Mouse (Mus musculus) heart, embryonic 11.5 days (tissue): ENCODE measurements at regions not wholly inside any gene's neighbourhood (a gene's known extent, or its start where the extent isn't known, plus 50 kb on each side); places are given as distances from the start of the nearest gene placed in this dataset.
A peak's percentile ranks its signal among the peaks of the same experiment; 100 is the strongest.

Experiments used
- ATAC-seq: fragments of 200-750 bp; cut with Nextera tagmentation; replicated peaks from 2 replicates; pipeline ENCODE4 v1.8.0; 2017; ENCODE audit warnings: moderate library complexity; ENCODE audit not compliant: insufficient number of reproducible peaks, low FRiP score, low TSS enrichment
- H3K27ac ChIP-seq: fragments of 300-500 bp; sonication (generic); 2 replicates; pipeline ENCODE4 v1.5.1; 2014; ENCODE audit warnings: mild to moderate bottlenecking, low read depth, low read length
- H3K27me3 ChIP-seq: fragments of 300-500 bp; sonication (generic); 2 replicates; pipeline ENCODE4 v1.6.1; 2014; ENCODE audit warnings: mild to moderate bottlenecking, low read length, mixed read lengths; ENCODE audit not compliant: control insufficient read depth, insufficient read depth
- H3K36me3 ChIP-seq: fragments of 300-500 bp; sonication (generic); 2 replicates; pipeline ENCODE4 v1.6.1; 2014; ENCODE audit warnings: mild to moderate bottlenecking, low read length, moderate library complexity, mixed read lengths; ENCODE audit not compliant: control insufficient read depth, insufficient read depth
- H3K4me1 ChIP-seq: fragments of 300-500 bp; sonication (generic); 2 replicates; pipeline ENCODE4 v1.6.1; 2014; ENCODE audit warnings: low read length; ENCODE audit not compliant: control insufficient read depth, insufficient read depth
- H3K4me2 ChIP-seq: fragments of 300-500 bp; sonication (generic); 2 replicates; pipeline ENCODE4 v1.6.1; 2014; ENCODE audit warnings: mild to moderate bottlenecking, moderate library complexity
- H3K4me3 ChIP-seq: fragments of 300-500 bp; sonication (generic); 2 replicates; pipeline ENCODE4 v1.5.1; 2014; ENCODE audit warnings: low read depth, low read length
- H3K9ac ChIP-seq: fragments of 300-500 bp; sonication (generic); 2 replicates; pipeline ENCODE4 v1.6.1; 2014; ENCODE audit warnings: mild to moderate bottlenecking, low read depth, low read length, moderate library complexity
- H3K9me3 ChIP-seq: fragments of 300-500 bp; sonication (generic); replicated peaks from 2 replicates; pipeline ENCODE4 v1.6.1; 2016; ENCODE audit warnings: low read length; ENCODE audit not compliant: control insufficient read depth
- WGBS: fragments of 180-500 bp; shearing (Covaris S2); extraction: QIAGEN DNeasy Blood & Tissue Kit; methylation state at CpG from one replicate; pipeline ENCODE4 v1.1.7; 2014; ENCODE audit not compliant: insufficient replicate concordance; 5-methylcytosine and 5-hydroxymethylcytosine counted together

- Histone ChIP-seq H3K27ac (no peak overlapping the region), H3K4me2 (no peak overlapping the region), H3K27me3 (no peaks in the 10 kb centered on the region), H3K4me3 (no peak overlapping the region), H3K9ac (no peak overlapping the region), H3K9me3 (no peaks in the 10 kb centered on the region), H3K4me1 (no peaks in the 10 kb centered on the region), H3K36me3 (no peaks in the 10 kb centered on the region)
- ATAC-seq = no peak
- 75% methylated on average over 4 of the region's 4 CpGs for WGBS
Observed at GRCm38 (mm10) chr1:42313494-42313893, 382.1 kb upstream of the Pou3f3 start.

DNA sequence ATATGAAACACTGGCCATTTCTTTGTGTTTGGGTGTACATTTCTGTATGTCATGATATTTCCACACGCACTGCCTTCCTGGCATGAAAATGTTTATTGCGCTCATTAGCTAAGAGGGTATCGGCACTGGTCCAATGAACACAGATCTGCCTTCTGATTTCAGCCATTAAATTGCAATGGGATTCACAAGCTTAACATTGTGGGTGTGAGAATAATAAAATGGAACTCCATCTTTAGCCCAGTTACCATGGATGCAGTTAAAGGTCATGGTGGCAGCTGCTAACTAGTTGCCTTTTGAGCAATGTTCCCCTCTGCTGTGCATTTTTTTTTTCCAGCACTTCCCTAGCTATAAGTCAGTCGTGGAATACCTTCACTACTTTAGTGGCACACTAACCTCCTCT is 343.7 kb upstream of the Pou3f3 start:
- Histone ChIP-seq H3K4me1 (no peaks in the 10 kb centered on the region), H3K4me2 (no peak overlapping the region), H3K27me3 (no peaks in the 10 kb centered on the region), H3K4me3 (no peak overlapping the region), H3K27ac (no peak overlapping the region), H3K9me3 (no peaks in the 10 kb centered on the region), H3K36me3 (no peaks in the 10 kb centered on the region), H3K9ac (no peak overlapping the region)
- 83% methylated on average over 4 of the region's 4 CpGs for WGBS
- no peak for ATAC-seq

GRCm38 (mm10) chr1:42352389-42352788 is 343.2 kb upstream of the Pou3f3 start:
- H3K4me3 ChIP-seq = no peak overlapping the region
- no peak overlapping the region for H3K4me2 ChIP-seq
- H3K9ac ChIP-seq = no peak overlapping the region
- no peaks in the 10 kb centered on the region for H3K27me3 ChIP-seq
- ATAC-seq = no peak
- no peaks in the 10 kb centered on the region for H3K9me3 ChIP-seq
- WGBS = 76% methylated on average over 13 of the region's 13 CpGs
- no peaks in the 10 kb centered on the region for H3K36me3 ChIP-seq
- no peak overlapping the region for H3K27ac ChIP-seq
- H3K4me1 ChIP-seq = no peaks in the 10 kb centered on the region

- ATAC-seq = no peak
- Histone ChIP-seq H3K27ac (no peak overlapping the region), H3K4me1 (no peaks in the 10 kb centered on the region), H3K9me3 (no peaks in the 10 kb centered on the region), H3K9ac (no peak overlapping the region), H3K4me2 (no peak overlapping the region), H3K36me3 (no peaks in the 10 kb centered on the region), H3K27me3 (no peaks in the 10 kb centered on the region), H3K4me3 (no peak overlapping the region)
- 79% methylated on average over 8 of the region's 8 CpGs for WGBS
Observed at GRCm38 (mm10) chr1:42353096-42353495, 342.5 kb upstream of the Pou3f3 start.

- no peak for ATAC-seq
- H3K4me2 ChIP-seq = no peak overlapping the region
- no peak overlapping the region for H3K4me3 ChIP-seq
- no peak overlapping the region for H3K27ac ChIP-seq
- H3K9ac ChIP-seq = no peak overlapping the region
- 90% methylated on average over 6 of the region's 6 CpGs for whole genome bisulfite sequencing
- H3K4me1 ChIP-seq = no peaks in the 10 kb centered on the region
- H3K9me3 ChIP-seq = no peaks in the 10 kb centered on the region
- no peaks in the 10 kb centered on the region for H3K27me3 ChIP-seq
- no peaks in the 10 kb centered on the region for H3K36me3 ChIP-seq
Observed at GRCm38 (mm10) chr1:42354020-42354419, 341.5 kb upstream of the Pou3f3 start.

- no peak for ATAC-seq
- Histone ChIP-seq H3K9me3 (no peaks in the 10 kb centered on the region), H3K4me1 (no peaks in the 10 kb centered on the region), H3K27me3 (no peaks in the 10 kb centered on the region), H3K27ac (no peak overlapping the region), H3K36me3 (no peaks in the 10 kb centered on the region), H3K4me3 (no peak overlapping the region), H3K9ac (no peak overlapping the region), H3K4me2 (no peak overlapping the region)
- WGBS = 75% methylated on average over 3 of the region's 3 CpGs
Observed at GRCm38 (mm10) chr1:42362438-42362837, 333.1 kb upstream of the Pou3f3 start.

DNA sequence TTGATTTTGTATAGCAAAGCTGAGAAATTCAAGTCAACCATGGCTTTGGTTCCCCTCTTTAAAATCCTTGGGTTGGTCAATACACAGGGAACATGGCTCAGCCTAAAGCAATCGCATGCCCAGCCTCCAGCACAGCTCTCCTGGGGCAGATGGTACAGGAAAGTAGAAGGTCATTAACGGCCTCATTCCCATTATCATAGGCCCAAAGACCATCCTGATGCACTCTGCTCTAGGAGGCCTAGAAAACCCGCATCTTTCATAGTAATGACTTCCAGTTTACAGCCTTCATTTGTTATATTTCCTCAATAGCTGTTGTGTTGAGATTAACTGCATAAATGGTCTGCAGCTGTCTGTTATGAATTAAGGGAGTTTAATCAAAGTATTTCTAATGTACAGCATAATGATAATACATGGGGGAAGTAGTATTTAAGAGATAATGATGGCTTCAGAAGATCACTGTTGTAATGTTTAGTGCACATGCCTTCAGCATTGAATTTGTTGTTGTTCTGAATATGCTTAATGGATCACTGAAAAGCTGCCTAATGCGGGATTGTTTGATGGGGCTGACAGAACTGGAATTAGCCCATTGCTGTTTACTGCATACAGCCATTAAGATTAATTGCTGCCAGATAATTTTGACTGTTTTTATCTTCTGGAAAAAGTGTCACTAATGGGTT is 329.8 kb upstream of the Pou3f3 start:
- Histone ChIP-seq H3K9ac (no peak overlapping the region), H3K36me3 (no peaks in the 10 kb centered on the region), H3K27ac (no peak overlapping the region), H3K4me3 (no peak overlapping the region), H3K9me3 (no peaks in the 10 kb centered on the region), H3K27me3 (no peaks in the 10 kb centered on the region), H3K4me1 (no peaks in the 10 kb centered on the region), H3K4me2 (no peak overlapping the region)
- ATAC-seq = no peak
- 74% methylated on average over 4 of the region's 4 CpGs for WGBS

DNA sequence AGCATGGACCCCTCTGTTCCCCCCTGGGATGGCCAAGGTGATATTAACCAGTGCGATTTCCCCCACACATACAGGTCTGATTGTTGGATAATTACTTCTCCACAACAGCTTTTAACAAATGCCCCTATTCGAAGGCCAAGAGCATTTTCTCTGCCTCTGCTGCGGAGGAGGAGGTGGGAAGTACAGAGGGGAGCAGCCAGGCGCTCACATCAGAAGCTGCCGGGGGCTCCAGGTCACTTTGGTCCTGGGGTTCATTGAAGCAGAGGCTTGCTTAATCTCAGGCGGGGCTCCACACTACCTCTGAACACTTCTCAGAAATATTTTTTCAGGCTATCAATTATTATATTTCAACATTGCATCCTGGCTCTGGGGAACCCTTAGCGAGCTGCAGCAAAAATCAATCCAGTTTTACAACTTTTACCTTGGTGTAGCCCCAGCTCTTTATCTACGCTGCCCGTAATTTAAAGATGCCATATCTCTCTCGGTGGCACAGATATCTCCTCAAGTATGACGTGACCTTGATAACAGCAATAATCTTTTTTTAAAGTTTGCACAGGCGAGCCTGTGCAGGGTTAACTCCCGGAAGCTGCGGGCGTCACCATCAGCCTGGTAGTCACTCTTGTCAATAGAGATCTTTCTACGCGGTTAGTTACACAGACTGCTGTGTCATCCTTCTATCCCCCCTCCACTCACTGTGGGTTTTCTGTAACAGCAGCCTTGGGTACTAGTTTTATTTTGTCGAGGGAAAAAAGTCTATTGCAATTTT is 307.5 kb upstream of the Pou3f3 start:
- peak overlapping the region; percentile 25 for H3K4me2 ChIP-seq
- no peaks in the 10 kb centered on the region for H3K27me3 ChIP-seq
- H3K36me3 ChIP-seq = no peaks in the 10 kb centered on the region
- no peaks in the 10 kb centered on the region for H3K4me1 ChIP-seq
- 38% methylated on average over 18 of the region's 18 CpGs for WGBS
- no peak overlapping the region for H3K9ac ChIP-seq
- H3K9me3 ChIP-seq = no peaks in the 10 kb centered on the region
- no peak for ATAC-seq
- no peak overlapping the region for H3K4me3 ChIP-seq
- H3K27ac ChIP-seq = no peak overlapping the region

GRCm38 (mm10) chr1:42388740-42389139 is 306.8 kb upstream of the Pou3f3 start:
- Histone ChIP-seq H3K4me3 (no peak overlapping the region), H3K9me3 (no peaks in the 10 kb centered on the region), H3K4me1 (no peaks in the 10 kb centered on the region), H3K27me3 (no peaks in the 10 kb centered on the region), H3K4me2 (no peak overlapping the region), H3K27ac (no peak overlapping the region), H3K36me3 (no peaks in the 10 kb centered on the region), H3K9ac (no peak overlapping the region)
- no peak for ATAC-seq
- WGBS = 77% methylated on average over 6 of the region's 6 CpGs
